Mouse (Mus musculus): ENCODE data around the gene Gm45785. TPM values are rescaled to one million over a fixed set of nuclear protein-coding genes. Genes with fewer than 3 reads are reported as not detected.
A peak's percentile ranks its signal among the peaks of the same experiment; 100 is the strongest.

Gene Gm45785
- polyA plus RNA-seq, 1 experiment from 2014 or later: not detected

- Histone ChIP-seq H3K4me2 (no peak overlapping the region), H3K9ac (ENCODE audit: low read depth, low read length) (no peak overlapping the region), H3K4me1 (ENCODE audit: control insufficient read depth, insufficient read depth, low read length) (no peaks in the 10 kb centered on the region), H3K27me3 (ENCODE audit: control insufficient read depth, insufficient read depth, low read length) (no peaks in the 10 kb centered on the region), H3K36me3 (ENCODE audit: control insufficient read depth, insufficient read depth, low read length) (peaks cover 4% of the 10 kb centered on the region; the same call in 1 of the 2 replicates), H3K27ac (ENCODE audit: low read depth, low read length) (no peak overlapping the region), H3K9me3 (replicated peaks; ENCODE audit: control insufficient read depth, low read length) (no peaks in the 10 kb centered on the region), H3K4me3 (ENCODE audit: low read depth, low read length) (no peak overlapping the region)
- 88% methylated on average over 4 of the region's 4 CpGs for whole genome bisulfite sequencing (ENCODE audit: insufficient replicate concordance)
- no peak for ATAC-seq (replicated peaks; ENCODE audit: insufficient number of reproducible peaks, low FRiP score, low TSS enrichment)
Measured at GRCm38 (mm10) chr7:140874224-140874623, 18.1 kb upstream of the Gm45785 start.

DNA sequence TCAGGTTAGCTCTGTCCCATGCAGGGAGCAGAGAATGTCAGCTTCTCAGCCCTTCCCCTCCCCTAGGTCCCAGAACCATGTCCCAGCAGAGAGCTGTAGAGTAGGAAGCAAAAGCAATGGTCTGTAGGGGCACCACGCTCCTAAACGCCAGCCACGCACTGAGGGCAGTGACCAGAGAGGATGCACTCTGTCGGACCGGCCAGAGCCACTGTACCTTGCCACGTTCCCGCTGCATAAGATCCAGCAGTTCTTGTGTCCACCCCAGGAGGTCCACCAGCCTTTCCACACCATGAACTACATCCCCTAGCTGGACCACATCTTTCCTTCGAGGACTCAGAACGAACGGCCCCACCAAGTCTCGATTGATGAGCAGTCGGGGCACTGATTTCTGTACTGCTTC lies 8.6 kb upstream of the Gm45785 start:
- no peak for ATAC-seq (replicated peaks; ENCODE audit: insufficient number of reproducible peaks, low FRiP score, low TSS enrichment)
- H3K27me3 ChIP-seq (ENCODE audit: control insufficient read depth, insufficient read depth, low read length): no peaks in the 10 kb centered on the region
- no peaks in the 10 kb centered on the region for H3K4me1 ChIP-seq (ENCODE audit: control insufficient read depth, insufficient read depth, low read length)
- H3K27ac ChIP-seq (ENCODE audit: low read depth, low read length): no peak overlapping the region
- no peaks in the 10 kb centered on the region for H3K9me3 ChIP-seq (replicated peaks; ENCODE audit: control insufficient read depth, low read length)
- peaks cover 25% of the 10 kb centered on the region for H3K36me3 ChIP-seq (ENCODE audit: control insufficient read depth, insufficient read depth, low read length)
- no peak overlapping the region for H3K9ac ChIP-seq (ENCODE audit: low read depth, low read length)
- no peak overlapping the region for H3K4me3 ChIP-seq (ENCODE audit: low read depth, low read length)
- WGBS (ENCODE audit: insufficient replicate concordance): 88% methylated on average over 12 of the region's 12 CpGs
- H3K4me2 ChIP-seq: no peak overlapping the region

DNA sequence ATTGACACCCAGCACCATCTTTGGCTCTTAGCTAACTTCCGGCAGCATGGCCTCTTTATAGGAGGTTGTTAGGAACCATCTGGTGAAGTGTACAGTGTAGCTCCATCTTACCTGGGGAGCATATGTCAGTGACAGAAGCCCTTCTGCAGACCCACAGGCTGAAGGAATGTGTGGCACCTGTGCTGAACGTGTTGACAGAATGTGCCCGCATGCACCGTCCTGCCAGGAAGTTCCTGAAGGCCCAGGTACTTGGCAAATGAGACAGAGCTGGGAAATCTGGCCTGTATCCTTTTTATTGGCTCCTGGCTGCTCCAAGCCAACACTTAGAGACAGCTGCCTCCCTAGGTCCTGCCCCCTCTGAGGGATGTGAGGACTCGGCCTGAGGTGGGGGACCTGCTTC lies 4.6 kb upstream of the Gm45785 start:
- H3K4me2 ChIP-seq: no peak overlapping the region
- ATAC-seq (replicated peaks; ENCODE audit: insufficient number of reproducible peaks, low FRiP score, low TSS enrichment): no peak
- WGBS (ENCODE audit: insufficient replicate concordance): 87% methylated on average over 5 of the region's 5 CpGs
- peaks cover 9% of the 10 kb centered on the region for H3K4me1 ChIP-seq (ENCODE audit: control insufficient read depth, insufficient read depth, low read length)
- H3K9me3 ChIP-seq (replicated peaks; ENCODE audit: control insufficient read depth, low read length): no peaks in the 10 kb centered on the region
- H3K9ac ChIP-seq (ENCODE audit: low read depth, low read length): no peak overlapping the region
- no peak overlapping the region for H3K27ac ChIP-seq (ENCODE audit: low read depth, low read length)
- H3K4me3 ChIP-seq (ENCODE audit: low read depth, low read length): no peak overlapping the region
- no peaks in the 10 kb centered on the region for H3K27me3 ChIP-seq (ENCODE audit: control insufficient read depth, insufficient read depth, low read length)
- peaks cover 26% of the 10 kb centered on the region for H3K36me3 ChIP-seq (ENCODE audit: control insufficient read depth, insufficient read depth, low read length)

DNA sequence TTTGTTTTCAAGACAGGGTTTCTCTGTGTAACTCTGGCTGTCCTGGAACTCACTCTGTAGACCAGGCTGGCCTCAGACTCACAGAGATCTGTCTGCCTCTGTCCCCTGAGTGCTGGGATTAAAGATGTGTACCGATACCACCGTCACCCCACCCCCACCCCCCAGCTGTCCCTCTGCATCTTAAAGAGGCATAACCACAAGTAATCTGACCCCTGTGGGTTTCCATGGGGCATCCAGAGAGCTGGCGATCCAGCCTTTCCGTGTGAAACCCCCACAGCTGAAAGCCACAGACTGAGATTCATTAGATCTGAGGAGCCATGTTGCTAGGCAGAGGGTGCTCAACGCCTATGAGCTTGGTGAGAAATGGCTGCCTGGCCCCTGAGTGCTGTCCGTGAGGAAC lies 3.9 kb upstream of the Gm45785 start:
- Histone ChIP-seq H3K27ac (ENCODE audit: low read depth, low read length) (no peak overlapping the region), H3K27me3 (ENCODE audit: control insufficient read depth, insufficient read depth, low read length) (no peaks in the 10 kb centered on the region), H3K9me3 (replicated peaks; ENCODE audit: control insufficient read depth, low read length) (no peaks in the 10 kb centered on the region), H3K4me1 (ENCODE audit: control insufficient read depth, insufficient read depth, low read length) (peaks cover 14% of the 10 kb centered on the region), H3K36me3 (ENCODE audit: control insufficient read depth, insufficient read depth, low read length) (peaks cover 23% of the 10 kb centered on the region), H3K4me2 (no peak overlapping the region), H3K4me3 (ENCODE audit: low read depth, low read length) (no peak overlapping the region), H3K9ac (ENCODE audit: low read depth, low read length) (no peak overlapping the region)
- no peak for ATAC-seq (replicated peaks; ENCODE audit: insufficient number of reproducible peaks, low FRiP score, low TSS enrichment)
- WGBS (ENCODE audit: insufficient replicate concordance): 78% methylated on average over 6 of the region's 6 CpGs

- peak overlapping the region; percentile 94; the same call in 1 of the 2 replicates for H3K9ac ChIP-seq (ENCODE audit: low read depth, low read length)
- peaks cover 22% of the 10 kb centered on the region for H3K36me3 ChIP-seq (ENCODE audit: control insufficient read depth, insufficient read depth, low read length)
- ATAC-seq (replicated peaks; ENCODE audit: insufficient number of reproducible peaks, low FRiP score, low TSS enrichment): no peak
- no peak overlapping the region for H3K27ac ChIP-seq (ENCODE audit: low read depth, low read length)
- H3K27me3 ChIP-seq (ENCODE audit: control insufficient read depth, insufficient read depth, low read length): no peaks in the 10 kb centered on the region
- peaks cover 16% of the 10 kb centered on the region for H3K4me1 ChIP-seq (ENCODE audit: control insufficient read depth, insufficient read depth, low read length)
- H3K4me3 ChIP-seq (ENCODE audit: low read depth, low read length): no peak overlapping the region
- peak overlapping the region; percentile 91 for H3K4me2 ChIP-seq
- no peaks in the 10 kb centered on the region for H3K9me3 ChIP-seq (replicated peaks; ENCODE audit: control insufficient read depth, low read length)
- WGBS (ENCODE audit: insufficient replicate concordance): 95% methylated on average over 8 of the region's 8 CpGs
Measured at GRCm38 (mm10) chr7:140858746-140859145, 2.6 kb upstream of the Gm45785 start.

- peak; percentile 39 for ATAC-seq (replicated peaks; ENCODE audit: insufficient number of reproducible peaks, low FRiP score, low TSS enrichment)
- Histone ChIP-seq H3K4me3 (ENCODE audit: low read depth, low read length) (peak within 1 kb of the TSS; percentile 88), H3K27me3 (ENCODE audit: control insufficient read depth, insufficient read depth, low read length) (no peaks in the 10 kb centered on the region), H3K27ac (ENCODE audit: low read depth, low read length) (peak within 1 kb of the TSS; percentile 88), H3K36me3 (ENCODE audit: control insufficient read depth, insufficient read depth, low read length) (peaks cover 21% of the 10 kb centered on the region), H3K9ac (ENCODE audit: low read depth, low read length) (peak within 1 kb of the TSS; percentile 94), H3K4me2 (peak within 1 kb of the TSS; percentile 91), H3K4me1 (ENCODE audit: control insufficient read depth, insufficient read depth, low read length) (peaks cover 16% of the 10 kb centered on the region), H3K9me3 (replicated peaks; ENCODE audit: control insufficient read depth, low read length) (no peaks in the 10 kb centered on the region)
- WGBS (ENCODE audit: insufficient replicate concordance): 35% methylated on average over 40 of the region's 40 CpGs
Measured at GRCm38 (mm10) chr7:140857550-140858505, 1.7 kb upstream of the Gm45785 start, which contains the start of gene Bet1l. Gene Bet1l (minus strand): TSS chr7:140857577.

GRCm38 (mm10) chr7:140856785-140857549 lies 836 bp upstream of the Gm45785 start, which contains the start of gene Ric8a:
Gene Ric8a (plus strand): TSS chr7:140856957.
- Histone ChIP-seq H3K4me1 (ENCODE audit: control insufficient read depth, insufficient read depth, low read length) (peaks cover 16% of the 10 kb centered on the region), H3K27ac (ENCODE audit: low read depth, low read length) (peak within 1 kb of the TSS; percentile 88), H3K9ac (ENCODE audit: low read depth, low read length) (peak within 1 kb of the TSS; percentile 94), H3K27me3 (ENCODE audit: control insufficient read depth, insufficient read depth, low read length) (no peaks in the 10 kb centered on the region), H3K36me3 (ENCODE audit: control insufficient read depth, insufficient read depth, low read length) (peaks cover 26% of the 10 kb centered on the region; the same call in 1 of the 2 replicates), H3K4me2 (peak within 1 kb of the TSS; percentile 91), H3K4me3 (ENCODE audit: low read depth, low read length) (peak within 1 kb of the TSS; percentile 88), H3K9me3 (replicated peaks; ENCODE audit: control insufficient read depth, low read length) (no peaks in the 10 kb centered on the region)
- under 1% methylated on average over 50 of the region's 50 CpGs for WGBS (ENCODE audit: insufficient replicate concordance)
- ATAC-seq (replicated peaks; ENCODE audit: insufficient number of reproducible peaks, low FRiP score, low TSS enrichment): peak; percentile 86

GRCm38 (mm10) chr7:140855181-140855580 lies 950 bp downstream of the Gm45785 start:
- H3K36me3 ChIP-seq (ENCODE audit: control insufficient read depth, insufficient read depth, low read length): peaks cover 18% of the 10 kb centered on the region; the same call in 1 of the 2 replicates
- no peak overlapping the region for H3K27ac ChIP-seq (ENCODE audit: low read depth, low read length)
- peak overlapping the region; percentile 91 for H3K4me2 ChIP-seq
- H3K4me3 ChIP-seq (ENCODE audit: low read depth, low read length): peak overlapping the region; percentile 88
- ATAC-seq (replicated peaks; ENCODE audit: insufficient number of reproducible peaks, low FRiP score, low TSS enrichment): no peak
- WGBS (ENCODE audit: insufficient replicate concordance): 68% methylated on average over 9 of the region's 9 CpGs
- H3K9me3 ChIP-seq (replicated peaks; ENCODE audit: control insufficient read depth, low read length): no peaks in the 10 kb centered on the region
- H3K4me1 ChIP-seq (ENCODE audit: control insufficient read depth, insufficient read depth, low read length): peaks cover 16% of the 10 kb centered on the region
- no peaks in the 10 kb centered on the region for H3K27me3 ChIP-seq (ENCODE audit: control insufficient read depth, insufficient read depth, low read length)
- H3K9ac ChIP-seq (ENCODE audit: low read depth, low read length): peak overlapping the region; percentile 94
